Mouse (Mus musculus) heart, embryonic 13.5 days (tissue): ENCODE measurements around the gene Tmem231. TPM values are rescaled to one million over a fixed set of nuclear protein-coding genes. Genes with fewer than 3 reads are reported as not detected.
A peak's percentile ranks its signal among the peaks of the same experiment; 100 is the strongest.

ENCODE experiments used
- ATAC-seq: fragments of 200-750 bp; cut with Nextera tagmentation; 2 replicates; pipeline ENCODE4 v1.8.0; 2017; ENCODE audit warnings: moderate TSS enrichment; ENCODE audit not compliant: insufficient number of reproducible peaks, low FRiP score, low TSS enrichment; ENCODE audit errors: extremely low read depth
- H3K27ac ChIP-seq: fragments of 300-500 bp; sonication (generic); replicated peaks from 2 replicates; pipeline ENCODE4 v1.5.1; 2015; ENCODE audit warnings: moderate library complexity, mild to moderate bottlenecking, inconsistent platforms
- H3K27me3 ChIP-seq: fragments of 300-500 bp; sonication (generic); replicated peaks from 2 replicates; pipeline ENCODE4 v1.6.1; 2015; ENCODE audit warnings: mild to moderate bottlenecking, inconsistent platforms
- H3K36me3 ChIP-seq: fragments of 300-500 bp; sonication (generic); 2 replicates; pipeline ENCODE4 v1.6.1; 2015; ENCODE audit warnings: mild to moderate bottlenecking, inconsistent platforms
- H3K4me1 ChIP-seq: fragments of 300-500 bp; sonication (generic); 2 replicates; pipeline ENCODE4 v1.6.1; 2015; ENCODE audit warnings: inconsistent platforms
- H3K4me2 ChIP-seq: fragments of 300-500 bp; sonication (generic); 2 replicates; pipeline ENCODE4 v1.6.1; 2015; ENCODE audit warnings: inconsistent platforms, mild to moderate bottlenecking, moderate library complexity
- H3K4me3 ChIP-seq: fragments of 300-500 bp; sonication (generic); 2 replicates; pipeline ENCODE4 v1.5.1; 2015; ENCODE audit warnings: moderate library complexity, mild to moderate bottlenecking, inconsistent platforms
- H3K9ac ChIP-seq: fragments of 300-500 bp; sonication (generic); 2 replicates; pipeline ENCODE4 v1.6.1; 2015; ENCODE audit warnings: inconsistent platforms, mild to moderate bottlenecking, moderate library complexity
- H3K9me3 ChIP-seq: fragments of 300-500 bp; sonication (generic); 2 replicates; pipeline ENCODE4 v1.6.1; 2016; ENCODE audit warnings: inconsistent platforms
- WGBS: fragments of 180-500 bp; shearing (Covaris S2); methylation state at CpG from one replicate; pipeline ENCODE4 v1.1.7; 2015; ENCODE audit warnings: mixed read lengths; 5-methylcytosine and 5-hydroxymethylcytosine counted together
- polyA plus RNA-seq: library from polyadenylated mRNA; unstranded; fragments of >200 nt; fragmentation: Nextera tagmentation; extraction: Ambion mirVana; gene quantifications from 2 replicates; pipeline ENCODE4 v1.2.1, GENCODE M21; 2015

The Tmem231 gene
- polyA plus RNA-seq, 1 experiment from 2014 or later, result 5.0 TPM

- no peaks in the 10 kb centered on the region for H3K9me3 ChIP-seq
These were observed 57.2 kb downstream of the Tmem231 start, which contains the start of gene Tmem170 for GRCm38 (mm10) chr8:111876355-111876948. TSS of gene Tmem170 (minus strand) at chr8:111876750.

GRCm38 (mm10) chr8:111875758-111876157, 57.9 kb downstream of the Tmem231 start:
- no peak for ATAC-seq
- Histone ChIP-seq H3K27me3 (no peaks in the 10 kb centered on the region), H3K27ac (peak overlapping the region; percentile 68), H3K4me3 (peak overlapping the region; percentile 71), H3K4me2 (peak overlapping the region; percentile 82), H3K4me1 (peaks cover 8% of the 10 kb centered on the region), H3K36me3 (no peaks in the 10 kb centered on the region), H3K9ac (peak overlapping the region; percentile 86), H3K9me3 (no peaks in the 10 kb centered on the region)
- 16% methylated on average over 9 of the region's 9 CpGs for WGBS

More at GRCm38 (mm10) chr8:111876355-111876948, 57.2 kb downstream of the Tmem231 start, which contains the start of gene Tmem170:
- WGBS, result under 1% methylated on average over 53 of the region's 53 CpGs
- Histone ChIP-seq H3K9ac (peak within 1 kb of the TSS; percentile 86), H3K4me3 (peak within 1 kb of the TSS; percentile 71), H3K27ac (peak within 1 kb of the TSS; percentile 68), H3K4me2 (peak within 1 kb of the TSS; percentile 82), H3K36me3 (no peaks in the 10 kb centered on the region), H3K27me3 (no peaks in the 10 kb centered on the region), H3K4me1 (peaks cover 8% of the 10 kb centered on the region)
- peak; percentile 98 for ATAC-seq

- ATAC-seq, result no peak
- Histone ChIP-seq H3K4me1 (peaks cover 11% of the 10 kb centered on the region), H3K4me3 (no peak overlapping the region), H3K4me2 (no peak overlapping the region), H3K9me3 (no peaks in the 10 kb centered on the region), H3K9ac (no peak overlapping the region), H3K36me3 (peaks cover 11% of the 10 kb centered on the region), H3K27me3 (no peaks in the 10 kb centered on the region), H3K27ac (no peak overlapping the region)
- 79% methylated on average over 3 of the region's 3 CpGs for WGBS
These were observed 62.4 kb downstream of the Tmem231 start for GRCm38 (mm10) chr8:111871278-111871677.

- WGBS, result 90% methylated on average over 3 of the region's 3 CpGs
- Histone ChIP-seq H3K4me2 (no peak overlapping the region), H3K4me1 (peaks cover 6% of the 10 kb centered on the region), H3K9ac (no peak overlapping the region), H3K36me3 (peaks cover 20% of the 10 kb centered on the region), H3K9me3 (no peaks in the 10 kb centered on the region), H3K27ac (no peak overlapping the region), H3K4me3 (no peak overlapping the region), H3K27me3 (no peaks in the 10 kb centered on the region)
- ATAC-seq, result no peak
These were observed 63.3 kb downstream of the Tmem231 start for GRCm38 (mm10) chr8:111870379-111870778.

- Histone ChIP-seq H3K4me3 (no peak overlapping the region), H3K36me3 (peaks cover 33% of the 10 kb centered on the region), H3K9me3 (no peaks in the 10 kb centered on the region), H3K4me2 (no peak overlapping the region), H3K27ac (no peak overlapping the region), H3K4me1 (0 out of 2 replicates have a peak, but pooled peaks cover 3% of the 10 kb centered on the region), H3K9ac (no peak overlapping the region), H3K27me3 (no peaks in the 10 kb centered on the region)
- ATAC-seq, result no peak
- whole genome bisulfite sequencing, result 38% methylated on average over 2 of the region's 2 CpGs
These were observed 65.0 kb downstream of the Tmem231 start for GRCm38 (mm10) chr8:111868664-111869063.

GRCm38 (mm10) chr8:111865857-111866256, 67.8 kb downstream of the Tmem231 start:
- H3K4me2 ChIP-seq, result no peak overlapping the region
- H3K4me3 ChIP-seq, result no peak overlapping the region
- H3K27ac ChIP-seq, result no peak overlapping the region
- H3K27me3 ChIP-seq, result no peaks in the 10 kb centered on the region
- H3K9me3 ChIP-seq, result no peaks in the 10 kb centered on the region
- ATAC-seq, result no peak
- peaks cover 40% of the 10 kb centered on the region for H3K36me3 ChIP-seq
- H3K4me1 ChIP-seq, result 0 out of 2 replicates have a peak, but pooled peaks cover 3% of the 10 kb centered on the region
- no peak overlapping the region for H3K9ac ChIP-seq
- WGBS, result 74% methylated on average over 6 of the region's 6 CpGs

GRCm38 (mm10) chr8:111865130-111865852, 68.4 kb downstream of the Tmem231 start:
- Histone ChIP-seq H3K27ac (no peak overlapping the region), H3K9me3 (no peaks in the 10 kb centered on the region), H3K4me1 (0 out of 2 replicates have a peak, but pooled peaks cover 3% of the 10 kb centered on the region), H3K4me3 (no peak overlapping the region), H3K27me3 (no peaks in the 10 kb centered on the region), H3K4me2 (no peak overlapping the region), H3K9ac (no peak overlapping the region), H3K36me3 (peaks cover 40% of the 10 kb centered on the region)
- ATAC-seq, result no peak
- 79% methylated on average over 8 of the region's 8 CpGs for WGBS

GRCm38 (mm10) chr8:111864648-111865047, 69.0 kb downstream of the Tmem231 start:
- no peak for ATAC-seq
- Histone ChIP-seq H3K9ac (no peak overlapping the region), H3K36me3 (peaks cover 40% of the 10 kb centered on the region), H3K4me2 (no peak overlapping the region), H3K4me3 (no peak overlapping the region), H3K27me3 (no peaks in the 10 kb centered on the region), H3K9me3 (no peaks in the 10 kb centered on the region), H3K4me1 (0 out of 2 replicates have a peak, but pooled peaks cover 3% of the 10 kb centered on the region), H3K27ac (no peak overlapping the region)
- 83% methylated on average over 8 of the region's 8 CpGs for WGBS

- WGBS, result 71% methylated on average over 4 of the region's 4 CpGs
- H3K9ac ChIP-seq, result no peak overlapping the region
- no peak overlapping the region for H3K4me2 ChIP-seq
- H3K9me3 ChIP-seq, result no peaks in the 10 kb centered on the region
- no peaks in the 10 kb centered on the region for H3K4me1 ChIP-seq
- H3K27me3 ChIP-seq, result no peaks in the 10 kb centered on the region
- no peak overlapping the region for H3K4me3 ChIP-seq
- H3K36me3 ChIP-seq, result peaks cover 37% of the 10 kb centered on the region
- no peak overlapping the region for H3K27ac ChIP-seq
- ATAC-seq, result no peak
These were observed 70.4 kb downstream of the Tmem231 start for GRCm38 (mm10) chr8:111863280-111863679.
